Mouse (Mus musculus): ENCODE measurements around the gene Iqcg. TPM values are rescaled to one million over a fixed set of nuclear protein-coding genes. Genes with fewer than 3 reads are reported as not detected.
"Not testable (repeated sequence)": the region's sequence is repeated elsewhere in the genome, so short reads cannot be mapped to it uniquely, and the experiment has no call there.

Iqcg gene
- polyA plus RNA-seq, 1 experiment: 0.80 TPM

- no peak overlapping the region for H3ac ChIP-seq (ENCODE audit: control insufficient read depth, insufficient read length)
- no peak overlapping the region for H3K4me3 ChIP-seq
- H3K27me3 ChIP-seq (ENCODE audit: control insufficient read depth, insufficient read depth, insufficient read length): no peaks in the 10 kb centered on the region
- TF ChIP-seq POLR2AphosphoS2 (IDR thresholded peaks at IDR 0.05; ENCODE audit: insufficient read length, low read depth) (peak; percentile 33), SRF (IDR thresholded peaks at IDR 0.05; ENCODE audit: control insufficient read depth, insufficient read length, low read depth) (no peak), MYOG (IDR thresholded peaks at IDR 0.05; ENCODE audit: control insufficient read depth in 1 of 3, insufficient read depth in 1 of 3, insufficient read length in 2 of 3, low read depth in 2 of 3) (no peak), CEBPB (IDR thresholded peaks at IDR 0.05; ENCODE audit: insufficient read depth, poor library complexity, severe bottlenecking) (no peak)
- no peak overlapping the region for H3K4me2 ChIP-seq (ENCODE audit: low read depth)
- peaks cover 32% of the 10 kb centered on the region for H3K79me2 ChIP-seq (ENCODE audit: control insufficient read depth, insufficient read depth)
- H3K36me3 ChIP-seq (ENCODE audit: control insufficient read depth, insufficient read depth): peaks cover 27% of the 10 kb centered on the region
These were observed 4.9 kb upstream of the Iqcg start for GRCm38 (mm10) chr16:33060926-33061325.

- no peak for TF ChIP-seq E2F4 (IDR thresholded peaks at IDR 0.05; ENCODE audit: insufficient read depth)
- TF ChIP-seq SRF (IDR thresholded peaks at IDR 0.05; ENCODE audit: control insufficient read depth, insufficient read length, low read depth): no peak
- no peak for TF ChIP-seq TCF12 (IDR thresholded peaks at IDR 0.05; ENCODE audit: insufficient read depth, poor library complexity, severe bottlenecking)
- no peak for TF ChIP-seq REST (IDR thresholded peaks at IDR 0.05; ENCODE audit: insufficient read depth, insufficient read length)
- TF ChIP-seq POLR2A (IDR thresholded peaks at IDR 0.05; ENCODE audit: insufficient read length, low read depth): no peak
- no peak for TF ChIP-seq MAX (IDR thresholded peaks at IDR 0.05; ENCODE audit: low read depth)
- TF ChIP-seq TCF3 (IDR thresholded peaks at IDR 0.05; ENCODE audit: insufficient read length, low read depth): no peak
- TF ChIP-seq MYOD1 (IDR thresholded peaks at IDR 0.05; ENCODE audit: control insufficient read depth in 1 of 3, insufficient read length in 2 of 3, low read depth in 2 of 3): no peak
- TF ChIP-seq USF1 (IDR thresholded peaks at IDR 0.05; ENCODE audit: low read depth): no peak
- no peak for TF ChIP-seq MYOG (IDR thresholded peaks at IDR 0.05; ENCODE audit: control insufficient read depth in 1 of 3, insufficient read depth in 1 of 3, insufficient read length in 2 of 3, low read depth in 2 of 3)
- no peak for TF ChIP-seq CEBPB (IDR thresholded peaks at IDR 0.05; ENCODE audit: insufficient read depth, poor library complexity, severe bottlenecking)
- peaks cover 32% of the 10 kb centered on the region for H3K79me2 ChIP-seq (ENCODE audit: control insufficient read depth, insufficient read depth)
- H3K4me2 ChIP-seq (ENCODE audit: low read depth): no peak overlapping the region
- H3K4me3 ChIP-seq: no peak overlapping the region
- H3K36me3 ChIP-seq (ENCODE audit: control insufficient read depth, insufficient read depth): peaks cover 27% of the 10 kb centered on the region
- no peak overlapping the region for H3ac ChIP-seq (ENCODE audit: control insufficient read depth, insufficient read length)
- no peaks in the 10 kb centered on the region for H3K27me3 ChIP-seq (ENCODE audit: control insufficient read depth, insufficient read depth, insufficient read length)
These were observed 3.5 kb upstream of the Iqcg start for GRCm38 (mm10) chr16:33059471-33059870.

- Histone ChIP-seq H3K79me2 (ENCODE audit: control insufficient read depth, insufficient read depth) (peaks cover 32% of the 10 kb centered on the region), H3K4me3 (peak overlapping the region; percentile 90), H3K4me2 (ENCODE audit: low read depth) (peak overlapping the region; percentile 94), H3K36me3 (ENCODE audit: control insufficient read depth, insufficient read depth) (peaks cover 27% of the 10 kb centered on the region)
- H3ac ChIP-seq (ENCODE audit: control insufficient read depth, insufficient read length); H3K27me3 ChIP-seq (ENCODE audit: control insufficient read depth, insufficient read depth, insufficient read length): not testable (repeated sequence)
These were observed 2.6 kb upstream of the Iqcg start for GRCm38 (mm10) chr16:33058656-33059055.

GRCm38 (mm10) chr16:33058033-33058432 lies 2.0 kb upstream of the Iqcg start:
- Histone ChIP-seq H3K36me3 (ENCODE audit: control insufficient read depth, insufficient read depth) (peaks cover 27% of the 10 kb centered on the region), H3K27me3 (ENCODE audit: control insufficient read depth, insufficient read depth, insufficient read length) (no peaks in the 10 kb centered on the region), H3ac (ENCODE audit: control insufficient read depth, insufficient read length) (no peak overlapping the region), H3K79me2 (ENCODE audit: control insufficient read depth, insufficient read depth) (peaks cover 32% of the 10 kb centered on the region), H3K4me3 (peak overlapping the region; percentile 90), H3K4me2 (ENCODE audit: low read depth) (peak overlapping the region; percentile 94)
- TF ChIP-seq MAX (IDR thresholded peaks at IDR 0.05; ENCODE audit: low read depth) (no peak), SRF (IDR thresholded peaks at IDR 0.05; ENCODE audit: control insufficient read depth, insufficient read length, low read depth) (no peak)

- Histone ChIP-seq H3K36me3 (ENCODE audit: control insufficient read depth, insufficient read depth) (peaks cover 27% of the 10 kb centered on the region), H3ac (ENCODE audit: control insufficient read depth, insufficient read length) (peak overlapping the region; percentile 70), H3K4me3 (peak overlapping the region; percentile 90), H3K27me3 (ENCODE audit: control insufficient read depth, insufficient read depth, insufficient read length) (no peaks in the 10 kb centered on the region), H3K4me2 (ENCODE audit: low read depth) (peak overlapping the region; percentile 94), H3K79me2 (ENCODE audit: control insufficient read depth, insufficient read depth) (peaks cover 32% of the 10 kb centered on the region)
- TF ChIP-seq MYOD1 (IDR thresholded peaks at IDR 0.05; ENCODE audit: control insufficient read depth in 1 of 3, insufficient read length in 2 of 3, low read depth in 2 of 3) (peak in 1 of 3 experiments; percentile 19), REST (IDR thresholded peaks at IDR 0.05; ENCODE audit: insufficient read depth, insufficient read length) (no peak)
These were observed 768 bp upstream of the Iqcg start for GRCm38 (mm10) chr16:33056786-33057185.

GRCm38 (mm10) chr16:33055655-33056054 lies 363 bp downstream of the Iqcg start:
- Histone ChIP-seq H3K4me3 (peak overlapping the region; percentile 90), H3ac (ENCODE audit: control insufficient read depth, insufficient read length) (peak overlapping the region; percentile 70), H3K36me3 (ENCODE audit: control insufficient read depth, insufficient read depth) (peaks cover 22% of the 10 kb centered on the region), H3K27me3 (ENCODE audit: control insufficient read depth, insufficient read depth, insufficient read length) (no peaks in the 10 kb centered on the region), H3K4me2 (ENCODE audit: low read depth) (peak overlapping the region; percentile 86), H3K79me2 (ENCODE audit: control insufficient read depth, insufficient read depth) (peaks cover 32% of the 10 kb centered on the region)
- no peak for TF ChIP-seq REST (IDR thresholded peaks at IDR 0.05; ENCODE audit: insufficient read depth, insufficient read length)
- no peak for TF ChIP-seq POLR2AphosphoS2 (IDR thresholded peaks at IDR 0.05; ENCODE audit: insufficient read length, low read depth)
- no peak for TF ChIP-seq E2F4 (IDR thresholded peaks at IDR 0.05; ENCODE audit: insufficient read depth)
- TF ChIP-seq MYOG (IDR thresholded peaks at IDR 0.05; ENCODE audit: control insufficient read depth in 1 of 3, insufficient read depth in 1 of 3, insufficient read length in 2 of 3, low read depth in 2 of 3): no peak
- TF ChIP-seq POLR2A (IDR thresholded peaks at IDR 0.05; ENCODE audit: insufficient read length, low read depth): no peak
- TF ChIP-seq USF1 (IDR thresholded peaks at IDR 0.05; ENCODE audit: low read depth): no peak
- TF ChIP-seq MAX (IDR thresholded peaks at IDR 0.05; ENCODE audit: low read depth): no peak
- no peak for TF ChIP-seq TCF12 (IDR thresholded peaks at IDR 0.05; ENCODE audit: insufficient read depth, poor library complexity, severe bottlenecking)
- TF ChIP-seq MYOD1 (IDR thresholded peaks at IDR 0.05; ENCODE audit: control insufficient read depth in 1 of 3, insufficient read length in 2 of 3, low read depth in 2 of 3): no peak
- TF ChIP-seq SRF (IDR thresholded peaks at IDR 0.05; ENCODE audit: control insufficient read depth, insufficient read length, low read depth): no peak
- TF ChIP-seq TCF3 (IDR thresholded peaks at IDR 0.05; ENCODE audit: insufficient read length, low read depth): no peak
- no peak for TF ChIP-seq CEBPB (IDR thresholded peaks at IDR 0.05; ENCODE audit: insufficient read depth, poor library complexity, severe bottlenecking)

GRCm38 (mm10) chr16:33054927-33055326 lies 1.1 kb downstream of the Iqcg start:
- H3K4me2 ChIP-seq (ENCODE audit: low read depth); H3K27me3 ChIP-seq (ENCODE audit: control insufficient read depth, insufficient read depth, insufficient read length); H3K4me3 ChIP-seq; H3ac ChIP-seq (ENCODE audit: control insufficient read depth, insufficient read length): not testable (repeated sequence)
- peaks cover 15% of the 10 kb centered on the region for H3K36me3 ChIP-seq (ENCODE audit: control insufficient read depth, insufficient read depth)
- H3K79me2 ChIP-seq (ENCODE audit: control insufficient read depth, insufficient read depth): peaks cover 32% of the 10 kb centered on the region

Data from myocyte (in vitro differentiated cells).